Mouse (Mus musculus) CD4-positive helper T cell, adult 2 months (primary cell): ENCODE data around the gene Brd3.
A peak's percentile ranks its signal among the peaks of the same experiment; 100 is the strongest.

Source experiments
- DNase-seq: peaks from one replicate; pipeline ENCODE4 v3.0.0-alpha.2; 2012; ENCODE audit warnings: low read depth, missing footprints, low spot score

The Brd3 gene

DNA sequence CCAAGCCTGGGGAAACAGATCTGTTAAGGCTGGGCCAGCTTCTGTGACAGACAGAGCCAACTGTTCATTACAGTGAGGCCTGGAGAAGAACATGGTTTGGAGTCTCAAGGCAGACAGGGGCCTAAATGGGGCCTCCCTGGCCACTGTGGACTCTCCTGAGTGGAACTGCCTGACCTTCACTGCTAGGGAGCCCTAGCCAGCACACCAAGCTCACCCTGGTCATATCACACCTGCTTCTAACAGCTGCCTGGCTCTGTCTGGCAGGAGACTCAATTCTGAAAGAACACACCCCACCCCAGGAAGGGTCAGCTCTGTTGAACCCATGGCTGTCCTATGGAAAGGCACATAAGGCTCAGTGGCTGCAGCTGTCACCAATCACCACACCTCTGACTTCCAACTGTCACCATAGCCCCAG lies 36.3 kb downstream of the Brd3 start:
- no peak for DNase-seq

DNA sequence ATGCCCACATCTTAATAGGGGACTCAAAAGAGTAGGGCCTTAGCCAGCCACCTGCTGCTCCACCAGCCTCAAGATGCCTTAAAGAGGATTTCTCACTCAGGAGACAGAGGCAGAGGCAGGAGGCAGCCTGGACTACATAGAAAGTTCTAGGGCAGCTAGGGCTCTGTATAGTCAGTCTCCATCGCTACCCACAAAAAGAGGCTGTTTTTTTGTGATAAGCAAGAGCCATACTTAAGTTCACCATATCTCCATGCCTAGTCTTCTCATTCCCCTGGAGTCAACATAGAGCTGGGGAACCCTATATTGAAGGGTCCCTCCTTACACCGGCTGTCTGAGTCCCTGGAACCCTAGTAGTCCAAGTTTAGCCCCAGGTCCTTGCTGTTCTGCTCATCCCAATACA lies 36.9 kb downstream of the Brd3 start:
- DNase-seq, result no peak

DNA sequence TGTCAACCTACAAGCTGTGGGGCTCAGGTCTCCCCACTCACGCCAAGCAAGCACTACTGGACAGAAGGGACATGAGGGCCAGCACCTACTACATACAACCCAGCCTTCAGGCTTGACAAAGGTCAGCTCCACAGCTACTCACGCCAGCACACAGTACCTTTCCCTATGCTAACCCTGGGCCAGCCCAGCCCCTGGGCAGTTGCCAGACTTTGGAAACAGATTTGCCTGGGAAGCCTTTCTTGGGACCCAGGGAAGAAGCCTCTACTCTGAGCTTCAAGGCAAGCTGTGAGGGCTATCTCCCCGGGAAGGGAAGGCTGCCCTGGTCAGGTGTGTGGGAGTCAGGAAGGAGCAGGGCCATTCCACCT lies 37.5 kb downstream of the Brd3 start:
- no peak for DNase-seq

GRCm38 (mm10) chr2:27469292-27469990 lies 38.0 kb downstream of the Brd3 start:
- DNase-seq, result no peak

- DNase-seq, result no peak
These were observed 44.6 kb downstream of the Brd3 start for GRCm38 (mm10) chr2:27462901-27463300.

- no peak for DNase-seq
These were observed 45.4 kb downstream of the Brd3 start for GRCm38 (mm10) chr2:27461881-27462660.

- no peak for DNase-seq
These were observed 46.8 kb downstream of the Brd3 start for GRCm38 (mm10) chr2:27460651-27461050.

GRCm38 (mm10) chr2:27460163-27460562 lies 47.3 kb downstream of the Brd3 start:
- DNase-seq, result no peak

DNA sequence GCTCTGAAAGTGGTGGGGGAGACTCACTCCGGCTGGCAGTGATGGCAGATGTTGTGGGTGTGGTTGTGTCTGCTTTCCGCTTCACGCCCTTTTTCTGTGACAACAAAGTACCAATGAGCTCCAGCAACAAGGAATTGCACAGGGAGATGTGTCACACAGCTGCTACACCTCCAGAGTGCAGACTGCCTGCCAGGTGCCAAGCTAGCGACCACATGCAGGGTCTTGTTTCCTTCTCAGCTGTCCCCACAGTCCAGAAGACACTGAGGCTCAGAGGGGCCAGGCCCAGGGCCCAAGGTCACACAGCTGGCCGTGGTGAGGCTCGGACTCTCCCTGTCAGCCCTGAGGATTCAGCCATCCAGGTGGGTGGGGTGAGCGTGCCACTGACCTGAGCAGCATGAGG lies 47.7 kb downstream of the Brd3 start:
- DNase-seq, result no peak

- no peak for DNase-seq
These were observed 57.2 kb downstream of the Brd3 start for GRCm38 (mm10) chr2:27450226-27450625.

DNA sequence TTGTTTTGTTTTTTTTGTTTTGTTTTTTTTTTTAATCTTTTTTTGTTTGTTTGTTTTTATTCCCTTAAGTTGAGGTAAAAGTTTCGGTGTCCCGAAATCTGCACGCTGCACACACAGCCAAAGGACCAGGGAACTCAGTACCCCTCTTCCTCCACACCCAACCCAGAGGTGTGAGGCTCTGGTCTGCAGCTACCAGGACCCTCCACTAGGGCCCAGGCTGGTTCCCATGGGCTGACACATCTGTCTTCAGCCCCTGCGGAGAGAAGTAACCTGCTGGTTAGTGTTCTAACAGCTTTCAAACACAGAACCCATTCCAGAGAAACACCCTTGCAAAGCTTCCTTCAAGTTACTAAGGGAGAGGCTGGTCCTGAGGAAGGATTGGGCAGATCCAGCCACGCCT lies 59.7 kb downstream of the Brd3 start:
- no peak for DNase-seq

- DNase-seq, result no peak
These were observed 60.6 kb downstream of the Brd3 start for GRCm38 (mm10) chr2:27446812-27447211.

GRCm38 (mm10) chr2:27445910-27446309 lies 61.6 kb downstream of the Brd3 start:
- no peak for DNase-seq

DNA sequence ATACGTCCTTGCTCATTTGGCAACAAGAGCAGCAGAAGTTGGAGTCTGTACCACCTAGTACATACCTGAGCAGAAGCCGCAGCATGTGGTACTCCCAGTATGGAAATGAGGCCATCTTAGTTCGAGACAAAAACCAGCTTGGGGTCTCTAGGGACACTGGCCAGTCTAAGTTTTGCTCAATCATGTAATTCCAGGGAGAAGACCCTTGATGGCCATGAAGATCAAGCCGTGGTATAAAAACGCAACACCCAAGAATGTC lies 64.1 kb downstream of the Brd3 start:
- DNase-seq, result no peak

- no peak for DNase-seq
These were observed 64.6 kb downstream of the Brd3 start for GRCm38 (mm10) chr2:27442708-27443449.

DNA sequence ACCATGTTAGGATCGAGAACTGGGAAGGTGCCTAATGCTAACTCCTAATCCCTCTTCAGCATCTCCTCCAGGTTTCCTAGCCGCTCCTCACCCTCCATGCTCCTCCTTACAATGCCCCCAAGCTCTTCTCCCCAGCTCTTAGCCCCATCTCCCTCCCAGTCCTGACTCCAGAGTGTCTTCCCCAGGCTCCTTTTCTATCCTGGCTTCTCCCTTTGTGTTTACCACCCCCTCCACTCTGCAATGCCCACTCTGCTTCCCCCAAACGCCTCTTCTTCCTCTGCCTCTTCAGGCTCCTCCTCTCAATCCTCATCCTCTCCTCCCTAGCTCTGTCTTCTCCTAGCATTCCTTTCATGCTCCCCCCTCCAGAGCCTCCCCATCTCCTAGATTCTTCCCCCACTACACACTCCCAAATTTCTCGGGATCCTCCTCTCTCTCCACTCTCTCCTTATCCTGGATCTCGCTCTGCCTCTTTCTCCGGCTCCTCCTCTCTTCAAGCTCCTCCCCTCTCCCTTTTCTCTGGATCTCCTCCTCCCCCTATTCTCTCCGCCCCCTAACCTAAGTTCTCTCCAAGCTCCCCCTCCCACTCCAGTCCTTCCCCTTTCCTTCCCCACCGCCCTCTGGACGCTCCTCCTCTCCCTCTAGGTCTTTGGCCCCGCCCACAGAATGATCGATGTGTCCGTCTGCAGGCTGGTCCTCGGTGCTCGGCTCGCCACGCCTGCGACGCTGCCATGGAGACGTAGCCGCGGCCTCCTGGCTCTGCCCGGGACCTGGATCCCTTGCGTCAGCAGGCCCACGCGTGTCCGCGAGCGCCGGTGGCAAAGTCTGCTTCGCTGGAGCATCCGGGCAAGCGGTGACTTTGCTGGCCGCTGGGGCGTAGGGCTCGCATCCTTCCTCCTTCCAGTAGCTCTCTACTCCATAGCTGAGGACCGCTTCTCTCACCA lies 65.4 kb downstream of the Brd3 start, which contains the start of gene Brd3os:
Brd3os (plus strand) TSS at position 558 of the 941 bp plus-strand sequence.
- peak; percentile 90 for DNase-seq

- DNase-seq, result peak; percentile 64
These were observed 69.2 kb downstream of the Brd3 start for GRCm38 (mm10) chr2:27438281-27438680.

- DNase-seq, result no peak
These were observed 69.6 kb downstream of the Brd3 start for GRCm38 (mm10) chr2:27437876-27438275.

GRCm38 (mm10) chr2:27432599-27432998 lies 74.9 kb downstream of the Brd3 start:
- DNase-seq, result peak; percentile 49

- no peak for DNase-seq
These were observed 76.8 kb downstream of the Brd3 start for GRCm38 (mm10) chr2:27430621-27431020.

- peak; percentile 78 for DNase-seq
These were observed 79.4 kb downstream of the Brd3 start for GRCm38 (mm10) chr2:27428071-27428470.
